Mouse (Mus musculus): ENCODE measurements at regions not wholly inside any gene's neighbourhood (a gene's known extent, or its start where the extent isn't known, plus 50 kb on each side); places are given as distances from the start of the nearest gene placed in this dataset.
A peak's percentile ranks its signal among the peaks of the same experiment; 100 is the strongest.

- no peak for DNase-seq (ENCODE audit: low read depth)
Measured at GRCm38 (mm10) chr7:95814865-95815264, 356.2 kb upstream of the Tenm4 start.

- DNase-seq (ENCODE audit: low read depth) = no peak
Measured at GRCm38 (mm10) chr7:95823539-95823938, 347.5 kb upstream of the Tenm4 start.

GRCm38 (mm10) chr7:95829889-95830288 lies 341.2 kb upstream of the Tenm4 start:
- no peak for DNase-seq (ENCODE audit: low read depth)

GRCm38 (mm10) chr7:95834236-95834919 lies 336.7 kb upstream of the Tenm4 start:
- DNase-seq (ENCODE audit: low read depth) = no peak

DNA sequence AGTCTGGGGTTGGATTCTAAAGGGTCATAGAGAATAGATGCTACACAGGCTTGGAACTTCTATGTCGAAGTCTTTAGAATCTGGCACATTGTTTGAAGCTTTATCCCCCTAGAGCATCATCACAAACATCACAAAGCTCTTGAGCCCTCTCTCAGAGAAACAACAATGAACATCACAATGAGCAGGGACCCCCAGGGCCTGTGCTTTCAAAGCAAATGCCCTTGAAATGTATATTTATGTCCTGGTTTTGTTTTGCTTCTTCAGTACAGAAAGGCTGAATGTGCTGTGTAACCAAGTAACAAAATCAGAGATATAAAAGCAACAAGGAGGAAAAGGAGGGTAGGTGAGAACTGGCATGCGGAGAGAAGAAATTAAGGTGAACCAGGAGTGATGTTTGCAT lies 330.6 kb upstream of the Tenm4 start:
- no peak for DNase-seq (ENCODE audit: low read depth)

- DNase-seq (ENCODE audit: low read depth) = no peak
Measured at GRCm38 (mm10) chr7:95849874-95850273, 321.2 kb upstream of the Tenm4 start.

DNA sequence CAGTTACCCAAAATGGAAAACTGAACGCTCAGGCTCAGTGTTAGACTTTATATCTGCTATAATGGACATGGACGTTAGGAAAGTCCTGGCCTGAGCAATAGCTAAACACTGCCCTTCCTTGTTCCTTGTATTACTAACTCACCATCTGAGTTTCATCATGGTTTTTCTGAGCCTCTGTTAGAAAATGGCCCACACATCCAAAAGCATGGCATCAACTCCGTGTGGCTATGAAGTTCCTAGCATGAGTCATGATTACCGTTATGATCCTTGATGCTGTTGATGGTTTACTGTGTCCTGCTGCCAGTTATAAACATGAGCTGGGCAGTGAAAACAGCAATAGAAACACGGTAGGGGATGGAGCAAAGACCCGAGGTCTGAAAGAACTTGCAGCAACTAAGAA lies 318.4 kb upstream of the Tenm4 start:
- peak; percentile 57 for DNase-seq (ENCODE audit: low read depth)

DNA sequence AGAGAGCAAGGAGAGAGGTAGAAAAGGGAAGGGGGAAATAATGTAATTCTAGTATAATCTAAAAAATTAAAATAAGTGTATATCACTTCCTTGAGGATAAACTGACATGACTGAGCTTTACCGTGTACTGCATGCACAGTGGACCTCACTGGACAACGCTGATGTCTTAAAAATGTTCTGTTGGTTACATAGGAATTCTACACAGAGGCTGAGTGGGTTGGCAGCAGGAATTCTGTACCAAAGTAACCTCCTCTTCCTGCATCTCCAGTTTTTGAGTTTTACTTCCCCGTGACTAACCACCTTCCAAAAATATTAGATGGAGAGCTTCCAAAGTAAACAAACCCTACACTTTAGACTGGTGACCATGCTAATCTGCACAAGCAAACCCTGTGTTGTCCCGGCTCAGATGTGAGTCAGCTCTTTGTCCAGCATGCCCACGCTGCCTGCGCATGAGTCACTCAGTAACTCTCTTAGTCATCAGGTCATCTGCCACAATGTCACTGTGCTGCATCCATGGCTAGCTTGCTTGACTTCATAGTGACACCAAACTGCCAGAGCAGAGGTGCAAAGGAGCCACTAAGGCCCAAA lies 317.7 kb upstream of the Tenm4 start:
- peak; percentile 74 for DNase-seq (ENCODE audit: low read depth)

DNA sequence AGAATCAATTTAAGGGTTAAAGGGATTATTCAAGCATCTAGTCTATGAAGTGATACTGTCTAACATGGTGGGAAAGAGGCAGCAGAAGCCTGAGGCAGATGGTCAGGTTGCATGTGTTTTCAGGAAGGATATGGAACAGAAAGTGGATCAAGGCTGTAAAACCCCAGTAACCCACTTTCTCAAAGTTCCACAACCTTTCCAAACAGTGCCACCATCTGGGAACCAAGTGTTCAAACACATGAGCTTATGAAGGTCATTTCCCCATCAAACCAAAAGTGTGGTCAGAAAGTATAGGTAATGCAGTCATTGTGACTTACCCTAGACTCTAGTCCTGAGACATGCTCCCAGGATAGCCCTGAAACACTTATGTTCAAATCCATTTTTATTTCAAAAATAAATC lies 312.8 kb upstream of the Tenm4 start:
- DNase-seq (ENCODE audit: low read depth) = peak; percentile 4

- DNase-seq (ENCODE audit: low read depth) = peak; percentile 5
Measured at GRCm38 (mm10) chr7:95864233-95864632, 306.8 kb upstream of the Tenm4 start.

DNA sequence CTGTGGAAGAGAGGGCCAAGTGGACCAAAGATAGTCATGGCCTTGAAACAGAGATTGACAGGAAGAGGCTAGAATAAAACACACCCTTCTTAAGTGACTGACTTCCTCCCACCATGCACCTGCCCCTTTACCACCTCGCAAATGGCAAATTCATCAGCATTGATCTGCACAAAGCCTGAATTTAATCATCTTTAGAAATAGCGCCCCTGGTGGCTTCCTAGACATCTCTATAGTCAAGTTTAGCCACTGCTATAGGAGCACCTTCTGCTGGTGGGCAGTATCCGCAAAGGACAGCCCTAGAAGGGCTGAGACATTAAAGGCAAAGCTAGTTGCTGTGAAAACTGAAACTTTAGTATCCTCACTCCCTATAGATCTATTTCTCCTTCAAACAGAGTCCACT lies 305.8 kb upstream of the Tenm4 start:
- DNase-seq (ENCODE audit: low read depth) = peak; percentile 3

GRCm38 (mm10) chr7:95868753-95869152 lies 302.3 kb upstream of the Tenm4 start:
- no peak for DNase-seq (ENCODE audit: low read depth)

DNA sequence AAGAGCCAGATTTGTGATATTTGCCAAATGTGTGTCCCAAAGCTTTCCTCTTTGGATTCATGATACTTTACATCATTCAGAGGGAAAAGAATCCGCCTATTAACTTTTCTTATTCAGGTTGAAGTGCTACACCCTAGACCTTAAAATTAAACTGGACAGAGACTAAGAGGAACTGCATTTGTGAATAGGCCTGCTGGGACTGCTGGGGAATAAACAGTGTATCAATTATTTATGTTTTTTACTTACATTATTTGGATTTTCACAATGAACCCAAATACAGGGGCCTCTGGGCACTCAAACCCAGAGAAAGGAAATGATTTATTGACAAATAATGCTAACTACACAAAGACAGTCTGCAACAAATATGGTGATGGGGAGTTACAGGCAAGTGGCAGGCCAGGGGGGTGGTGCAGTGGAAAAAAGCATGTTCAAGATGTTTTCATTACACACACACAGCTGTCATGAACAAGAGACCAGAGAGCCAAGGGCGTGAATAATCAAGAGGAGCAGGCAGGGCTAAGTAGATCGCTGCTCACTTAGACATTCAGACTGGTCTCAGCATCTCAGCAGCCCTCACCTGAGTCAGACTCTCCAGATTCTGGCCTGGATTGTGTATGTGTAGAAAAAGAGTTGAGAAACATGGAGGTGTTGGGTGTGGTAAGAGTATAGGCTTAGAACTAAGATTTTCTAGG lies 290.3 kb upstream of the Tenm4 start:
- DNase-seq (ENCODE audit: low read depth) = no peak

- peak; percentile 2 for DNase-seq (ENCODE audit: low read depth)
Measured at GRCm38 (mm10) chr7:95901524-95901923, 269.5 kb upstream of the Tenm4 start.

DNA sequence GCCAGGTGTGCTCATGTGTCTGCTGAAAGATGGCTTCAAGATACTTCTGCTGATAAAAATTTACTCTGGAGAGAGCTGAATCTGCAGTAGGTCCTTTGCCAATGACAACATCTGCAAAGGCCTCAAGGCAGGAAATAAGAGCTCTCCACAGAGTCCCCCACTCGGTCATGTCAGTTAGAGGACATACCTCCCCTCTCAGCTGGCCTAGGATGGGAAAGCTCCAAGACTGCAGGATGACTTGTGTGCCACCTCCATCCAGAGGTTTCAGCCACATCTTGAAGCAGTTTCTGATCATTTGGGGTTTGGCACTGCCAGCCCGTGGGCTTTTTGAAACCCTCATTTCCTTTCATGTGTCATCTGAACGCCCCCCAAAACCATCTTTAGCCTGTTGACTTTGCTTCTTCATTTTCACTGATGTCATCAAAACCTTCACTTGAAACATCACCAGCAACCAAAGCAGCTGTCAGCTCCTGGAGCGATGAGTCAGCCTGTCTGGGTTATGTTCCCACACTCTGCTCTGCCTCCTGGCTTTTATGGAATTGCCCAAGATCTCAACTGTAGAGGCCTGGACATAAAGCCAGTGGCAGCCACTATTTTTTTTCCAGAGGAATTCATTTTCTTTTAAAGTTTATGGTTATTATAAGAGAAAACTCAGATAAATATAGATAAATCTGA lies 256.5 kb upstream of the Tenm4 start:
- peak; percentile 38 for DNase-seq (ENCODE audit: low read depth)

- no peak for DNase-seq (ENCODE audit: low read depth)
Measured at GRCm38 (mm10) chr7:95919932-95920331, 251.1 kb upstream of the Tenm4 start.

DNA sequence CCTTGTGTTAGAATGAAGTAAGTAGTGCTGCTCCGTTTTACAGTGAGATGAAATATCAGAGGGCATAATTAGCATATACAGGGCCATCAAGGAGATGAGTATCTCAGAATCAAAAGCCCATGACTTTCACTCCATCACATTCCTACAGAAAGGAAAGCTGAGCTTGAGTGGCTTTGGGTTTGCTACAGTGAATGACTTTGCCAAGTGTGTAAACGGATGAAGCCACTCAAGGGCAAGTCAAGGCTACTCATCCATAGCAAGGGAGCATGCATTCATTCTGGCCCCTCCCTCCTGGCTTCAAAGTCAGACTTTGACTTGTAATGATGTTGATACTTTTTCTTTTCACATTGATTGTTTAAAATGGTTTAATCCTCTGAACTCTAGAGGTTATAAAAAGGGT lies 246.2 kb upstream of the Tenm4 start:
- DNase-seq (ENCODE audit: low read depth) = no peak

GRCm38 (mm10) chr7:95926119-95927039 lies 244.7 kb upstream of the Tenm4 start:
- no peak for DNase-seq (ENCODE audit: low read depth)

- DNase-seq (ENCODE audit: low read depth) = peak; percentile 21
Measured at GRCm38 (mm10) chr7:95936599-95936998, 234.4 kb upstream of the Tenm4 start.

GRCm38 (mm10) chr7:95943420-95943819 lies 227.6 kb upstream of the Tenm4 start:
- no peak for DNase-seq (ENCODE audit: low read depth)

DNA sequence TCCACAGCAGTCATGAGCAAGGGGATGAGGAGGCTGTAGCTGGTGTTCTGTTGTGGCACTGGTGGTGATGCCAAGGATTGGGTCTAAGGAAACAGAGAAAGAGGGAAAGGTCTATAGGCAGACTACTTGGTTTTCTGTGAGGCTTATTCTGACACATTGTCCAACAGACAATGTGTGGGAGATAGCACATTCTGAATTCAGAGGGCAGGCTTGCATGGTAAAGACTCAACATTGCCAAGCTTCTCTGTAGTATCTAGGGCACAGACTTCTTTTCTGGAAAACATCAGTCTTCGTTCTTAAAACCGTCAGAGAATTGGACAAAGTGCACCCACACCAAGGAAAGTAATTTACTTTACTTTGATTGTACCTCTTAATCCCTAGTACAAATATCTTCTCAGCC lies 218.7 kb upstream of the Tenm4 start:
- no peak for DNase-seq (ENCODE audit: low read depth)

GRCm38 (mm10) chr7:95954511-95954910 lies 216.5 kb upstream of the Tenm4 start:
- DNase-seq (ENCODE audit: low read depth) = no peak

Measured in NIH3T3 (cell line).